Mouse (Mus musculus) intestine, postnatal 0 days (tissue): ENCODE results near the gene Serinc5. TPM values are rescaled to one million over a fixed set of nuclear protein-coding genes. Genes with fewer than 3 reads are reported as not detected.
A peak's percentile ranks its signal among the peaks of the same experiment; 100 is the strongest.

Source experiments
- ATAC-seq: fragments of 200-750 bp; cut with Nextera tagmentation; 2 replicates; pipeline ENCODE4 v1.8.0; 2017; ENCODE audit warnings: mild to moderate bottlenecking, moderate TSS enrichment, moderate library complexity
- H3K27ac ChIP-seq: fragments of 300-500 bp; sonication (generic); 2 replicates; pipeline ENCODE4 v1.5.1; 2014; ENCODE audit warnings: mild to moderate bottlenecking, low read depth, low read length, moderate library complexity
- H3K27me3 ChIP-seq: fragments of 300-500 bp; sonication (generic); replicated peaks from 2 replicates; pipeline ENCODE4 v1.6.1; 2014; ENCODE audit warnings: low read length, mixed read lengths; ENCODE audit not compliant: control insufficient read depth, insufficient read depth
- H3K36me3 ChIP-seq: fragments of 300-500 bp; sonication (generic); 2 replicates; pipeline ENCODE4 v1.6.1; 2014; ENCODE audit warnings: mild to moderate bottlenecking, moderate library complexity; ENCODE audit not compliant: control insufficient read depth, insufficient read depth
- H3K4me1 ChIP-seq: fragments of 300-500 bp; sonication (generic); replicated peaks from 2 replicates; pipeline ENCODE4 v1.6.1; 2014; ENCODE audit warnings: antibody characterized with exemption, low read length, mixed read lengths; ENCODE audit not compliant: control insufficient read depth, insufficient read depth
- H3K4me2 ChIP-seq: fragments of 300-500 bp; sonication (generic); replicated peaks from 2 replicates; pipeline ENCODE4 v1.6.1; 2014; ENCODE audit warnings: low read depth, mild to moderate bottlenecking, moderate library complexity
- H3K4me3 ChIP-seq: fragments of 300-500 bp; sonication (generic); 2 replicates; pipeline ENCODE4 v1.5.1; 2014; ENCODE audit warnings: low read depth, low read length
- H3K9ac ChIP-seq: fragments of 300-500 bp; sonication (generic); 2 replicates; pipeline ENCODE4 v1.6.1; 2014; ENCODE audit warnings: mild to moderate bottlenecking, low read depth, low read length
- H3K9me3 ChIP-seq: fragments of 300-500 bp; sonication (generic); 2 replicates; pipeline ENCODE4 v1.6.1; 2016; ENCODE audit warnings: mixed run types; ENCODE audit not compliant: control insufficient read depth
- CTCF ChIP-seq: sonication (generic); IDR thresholded peaks from 2 replicates; pipeline ENCODE4 v1.5.1; 2016; ENCODE audit warnings: low read depth, mild to moderate bottlenecking, control low read depth, antibody characterized with exemption, moderate library complexity
- WGBS: fragments of 180-500 bp; shearing (Covaris S2); extraction: QIAGEN DNeasy Blood & Tissue Kit; methylation state at CpG from one replicate; pipeline ENCODE4 v1.1.7; 2014; 5-methylcytosine and 5-hydroxymethylcytosine counted together
- polyA plus RNA-seq: library from polyadenylated mRNA; unstranded; fragments of >200 nt; fragmentation: Nextera tagmentation; extraction: Ambion mirVana; gene quantifications from 2 replicates; pipeline ENCODE4 v1.2.1, GENCODE M21; 2015

Serinc5 gene
- polyA plus RNA-seq, 1 experiment from 2014 or later = 10.8 TPM

GRCm38 (mm10) chr13:92636910-92637275 is 26.0 kb downstream of the Serinc5 start:
- H3K36me3 ChIP-seq = no peaks in the 10 kb centered on the region
- no peaks in the 10 kb centered on the region for H3K9me3 ChIP-seq
- H3K9ac ChIP-seq = no peak overlapping the region
- no peak overlapping the region for H3K27ac ChIP-seq
- 4% methylated on average over 7 of the region's 7 CpGs for WGBS
- no peak for TF ChIP-seq CTCF
- peak overlapping the region; percentile 39; the same call in 1 of the 2 replicates for H3K4me2 ChIP-seq
- ATAC-seq = peak; percentile 90
- H3K4me3 ChIP-seq = no peak overlapping the region
- H3K27me3 ChIP-seq = no peaks in the 10 kb centered on the region
- H3K4me1 ChIP-seq = peaks cover 9% of the 10 kb centered on the region

GRCm38 (mm10) chr13:92639093-92640014 is 28.5 kb downstream of the Serinc5 start:
- TF ChIP-seq CTCF = no peak

GRCm38 (mm10) chr13:92644199-92644598 is 33.3 kb downstream of the Serinc5 start:
- WGBS = 86% methylated on average over 3 of the region's 3 CpGs

More at GRCm38 (mm10) chr13:92639093-92640014, 28.5 kb downstream of the Serinc5 start:
- no peak overlapping the region for H3K9ac ChIP-seq
- H3K9me3 ChIP-seq = no peaks in the 10 kb centered on the region
- no peaks in the 10 kb centered on the region for H3K27me3 ChIP-seq
- H3K4me1 ChIP-seq = peaks cover 6% of the 10 kb centered on the region; the same call in 1 of the 2 replicates
- 58% methylated on average over 12 of the region's 12 CpGs for WGBS
- H3K4me2 ChIP-seq = no peak overlapping the region
- H3K36me3 ChIP-seq = no peaks in the 10 kb centered on the region
- no peak overlapping the region for H3K27ac ChIP-seq
- ATAC-seq = no peak
- no peak overlapping the region for H3K4me3 ChIP-seq

GRCm38 (mm10) chr13:92644753-92645152 is 33.9 kb downstream of the Serinc5 start:
- Histone ChIP-seq H3K27me3 (no peaks in the 10 kb centered on the region), H3K9me3 (no peaks in the 10 kb centered on the region), H3K4me3 (no peak overlapping the region), H3K4me2 (no peak overlapping the region), H3K9ac (no peak overlapping the region), H3K27ac (no peak overlapping the region), H3K36me3 (no peaks in the 10 kb centered on the region), H3K4me1 (no peaks in the 10 kb centered on the region)
- TF ChIP-seq CTCF = no peak
- 88% methylated on average over 6 of the region's 6 CpGs for WGBS
- ATAC-seq = no peak

More at GRCm38 (mm10) chr13:92644199-92644598, 33.3 kb downstream of the Serinc5 start:
- Histone ChIP-seq H3K27me3 (no peaks in the 10 kb centered on the region), H3K9me3 (no peaks in the 10 kb centered on the region), H3K36me3 (no peaks in the 10 kb centered on the region), H3K27ac (no peak overlapping the region), H3K9ac (no peak overlapping the region), H3K4me1 (no peaks in the 10 kb centered on the region), H3K4me2 (no peak overlapping the region), H3K4me3 (no peak overlapping the region)
- ATAC-seq = no peak
- TF ChIP-seq CTCF = no peak

- no peak for ATAC-seq
- WGBS = 40% methylated on average over 2 of the region's 2 CpGs
- H3K4me3 ChIP-seq = no peak overlapping the region
These were observed 36.8 kb downstream of the Serinc5 start for GRCm38 (mm10) chr13:92647695-92648094.

GRCm38 (mm10) chr13:92649111-92649510 is 38.2 kb downstream of the Serinc5 start:
- Histone ChIP-seq H3K27me3 (no peaks in the 10 kb centered on the region), H3K9me3 (no peaks in the 10 kb centered on the region), H3K9ac (no peak overlapping the region), H3K4me1 (0 out of 2 replicates have a peak, but pooled peaks cover 11% of the 10 kb centered on the region), H3K27ac (no peak overlapping the region), H3K36me3 (no peaks in the 10 kb centered on the region), H3K4me2 (no peak overlapping the region), H3K4me3 (no peak overlapping the region)
- TF ChIP-seq CTCF = no peak
- 90% methylated on average over 10 of the region's 10 CpGs for WGBS
- no peak for ATAC-seq

More at GRCm38 (mm10) chr13:92647695-92648094, 36.8 kb downstream of the Serinc5 start:
- no peaks in the 10 kb centered on the region for H3K9me3 ChIP-seq
- H3K4me1 ChIP-seq = 0 out of 2 replicates have a peak, but pooled peaks cover 6% of the 10 kb centered on the region
- H3K4me2 ChIP-seq = no peak overlapping the region
- no peak overlapping the region for H3K27ac ChIP-seq
- no peak for TF ChIP-seq CTCF
- no peak overlapping the region for H3K9ac ChIP-seq
- no peaks in the 10 kb centered on the region for H3K36me3 ChIP-seq
- no peaks in the 10 kb centered on the region for H3K27me3 ChIP-seq
